Mouse (Mus musculus) heart, embryonic 11.5 days (tissue): Measurements from ENCODE around the gene Mtx2. TPM values are rescaled to one million over a fixed set of nuclear protein-coding genes. Genes with fewer than 3 reads are reported as not detected.

ENCODE experiments used
- ATAC-seq: fragments of 200-750 bp; cut with Nextera tagmentation; replicated peaks from 2 replicates; pipeline ENCODE4 v1.8.0; 2017; ENCODE audit warnings: moderate library complexity; ENCODE audit not compliant: insufficient number of reproducible peaks, low FRiP score, low TSS enrichment
- H3K27ac ChIP-seq: fragments of 300-500 bp; sonication (generic); 2 replicates; pipeline ENCODE4 v1.5.1; 2014; ENCODE audit warnings: mild to moderate bottlenecking, low read depth, low read length
- H3K27me3 ChIP-seq: fragments of 300-500 bp; sonication (generic); 2 replicates; pipeline ENCODE4 v1.6.1; 2014; ENCODE audit warnings: mild to moderate bottlenecking, low read length, mixed read lengths; ENCODE audit not compliant: control insufficient read depth, insufficient read depth
- H3K36me3 ChIP-seq: fragments of 300-500 bp; sonication (generic); 2 replicates; pipeline ENCODE4 v1.6.1; 2014; ENCODE audit warnings: mild to moderate bottlenecking, low read length, moderate library complexity, mixed read lengths; ENCODE audit not compliant: control insufficient read depth, insufficient read depth
- H3K4me1 ChIP-seq: fragments of 300-500 bp; sonication (generic); 2 replicates; pipeline ENCODE4 v1.6.1; 2014; ENCODE audit warnings: low read length; ENCODE audit not compliant: control insufficient read depth, insufficient read depth
- H3K4me2 ChIP-seq: fragments of 300-500 bp; sonication (generic); 2 replicates; pipeline ENCODE4 v1.6.1; 2014; ENCODE audit warnings: mild to moderate bottlenecking, moderate library complexity
- H3K4me3 ChIP-seq: fragments of 300-500 bp; sonication (generic); 2 replicates; pipeline ENCODE4 v1.5.1; 2014; ENCODE audit warnings: low read depth, low read length
- H3K9ac ChIP-seq: fragments of 300-500 bp; sonication (generic); 2 replicates; pipeline ENCODE4 v1.6.1; 2014; ENCODE audit warnings: mild to moderate bottlenecking, low read depth, low read length, moderate library complexity
- H3K9me3 ChIP-seq: fragments of 300-500 bp; sonication (generic); replicated peaks from 2 replicates; pipeline ENCODE4 v1.6.1; 2016; ENCODE audit warnings: low read length; ENCODE audit not compliant: control insufficient read depth
- WGBS: fragments of 180-500 bp; shearing (Covaris S2); extraction: QIAGEN DNeasy Blood & Tissue Kit; methylation state at CpG from one replicate; pipeline ENCODE4 v1.1.7; 2014; ENCODE audit not compliant: insufficient replicate concordance; 5-methylcytosine and 5-hydroxymethylcytosine counted together
- polyA plus RNA-seq: library from polyadenylated mRNA; unstranded; fragments of >200 nt; fragmentation: Nextera tagmentation; extraction: Ambion mirVana; gene quantifications from 2 replicates; pipeline ENCODE4 v1.2.1, GENCODE M21; 2014

Mtx2 gene
- polyA plus RNA-seq, 1 experiment from 2014 or later, result 164 TPM

- H3K36me3 ChIP-seq, result no peaks in the 10 kb centered on the region
- no peaks in the 10 kb centered on the region for H3K4me1 ChIP-seq
- H3K9ac ChIP-seq, result no peak overlapping the region
- no peaks in the 10 kb centered on the region for H3K9me3 ChIP-seq
- H3K27me3 ChIP-seq, result no peaks in the 10 kb centered on the region
- ATAC-seq, result no peak
- H3K27ac ChIP-seq, result no peak overlapping the region
- WGBS, result 74% methylated on average over 2 of the region's 2 CpGs
- no peak overlapping the region for H3K4me2 ChIP-seq
- no peak overlapping the region for H3K4me3 ChIP-seq
These were observed 21.9 kb downstream of the Mtx2 start for GRCm38 (mm10) chr2:74847516-74847915.

- H3K4me2 ChIP-seq, result no peak overlapping the region
- H3K9me3 ChIP-seq, result no peaks in the 10 kb centered on the region
- WGBS, result 62% methylated on average over 1 of the region's 1 CpGs
- ATAC-seq, result no peak
- H3K27me3 ChIP-seq, result no peaks in the 10 kb centered on the region
- no peaks in the 10 kb centered on the region for H3K4me1 ChIP-seq
- H3K36me3 ChIP-seq, result no peaks in the 10 kb centered on the region
- H3K9ac ChIP-seq, result no peak overlapping the region
- no peak overlapping the region for H3K27ac ChIP-seq
- no peak overlapping the region for H3K4me3 ChIP-seq
These were observed 24.4 kb downstream of the Mtx2 start for GRCm38 (mm10) chr2:74850036-74850435.

- WGBS, result 94% methylated on average over 1 of the region's 1 CpGs
- Histone ChIP-seq H3K9me3 (no peaks in the 10 kb centered on the region), H3K27me3 (no peaks in the 10 kb centered on the region), H3K27ac (no peak overlapping the region), H3K4me3 (no peak overlapping the region), H3K4me2 (no peak overlapping the region), H3K36me3 (peaks cover 3% of the 10 kb centered on the region; the same call in 1 of the 2 replicates), H3K4me1 (no peaks in the 10 kb centered on the region), H3K9ac (no peak overlapping the region)
- ATAC-seq, result no peak
These were observed 36.5 kb downstream of the Mtx2 start for GRCm38 (mm10) chr2:74862070-74862476.

GRCm38 (mm10) chr2:74865414-74865813 lies 39.8 kb downstream of the Mtx2 start:
- no peak overlapping the region for H3K4me3 ChIP-seq
- no peaks in the 10 kb centered on the region for H3K4me1 ChIP-seq
- H3K27ac ChIP-seq, result no peak overlapping the region
- no peaks in the 10 kb centered on the region for H3K27me3 ChIP-seq
- no peak for ATAC-seq
- H3K36me3 ChIP-seq, result peaks cover 3% of the 10 kb centered on the region; the same call in 1 of the 2 replicates
- no peak overlapping the region for H3K4me2 ChIP-seq
- H3K9ac ChIP-seq, result no peak overlapping the region
- no peaks in the 10 kb centered on the region for H3K9me3 ChIP-seq

- Histone ChIP-seq H3K27me3 (no peaks in the 10 kb centered on the region), H3K9me3 (no peaks in the 10 kb centered on the region), H3K36me3 (peaks cover 4% of the 10 kb centered on the region; the same call in 1 of the 2 replicates), H3K4me1 (peaks cover 5% of the 10 kb centered on the region; the same call in 1 of the 2 replicates), H3K9ac (no peak overlapping the region), H3K27ac (no peak overlapping the region), H3K4me3 (no peak overlapping the region), H3K4me2 (no peak overlapping the region)
- 83% methylated on average over 9 of the region's 9 CpGs for WGBS
- no peak for ATAC-seq
These were observed 48.4 kb downstream of the Mtx2 start for GRCm38 (mm10) chr2:74874043-74874442.

GRCm38 (mm10) chr2:74884357-74884756 lies 58.8 kb downstream of the Mtx2 start:
- Histone ChIP-seq H3K27ac (no peak overlapping the region), H3K4me1 (no peaks in the 10 kb centered on the region), H3K36me3 (no peaks in the 10 kb centered on the region), H3K27me3 (no peaks in the 10 kb centered on the region), H3K9me3 (no peaks in the 10 kb centered on the region), H3K4me2 (no peak overlapping the region), H3K9ac (no peak overlapping the region), H3K4me3 (no peak overlapping the region)
- WGBS, result 92% methylated on average over 9 of the region's 9 CpGs
- ATAC-seq, result no peak

- no peaks in the 10 kb centered on the region for H3K27me3 ChIP-seq
- H3K9ac ChIP-seq, result no peak overlapping the region
- no peaks in the 10 kb centered on the region for H3K4me1 ChIP-seq
- H3K4me3 ChIP-seq, result no peak overlapping the region
- no peaks in the 10 kb centered on the region for H3K9me3 ChIP-seq
- H3K36me3 ChIP-seq, result no peaks in the 10 kb centered on the region
- H3K4me2 ChIP-seq, result no peak overlapping the region
- 68% methylated on average over 5 of the region's 5 CpGs for WGBS
- ATAC-seq, result no peak
- no peak overlapping the region for H3K27ac ChIP-seq
These were observed 66.3 kb downstream of the Mtx2 start for GRCm38 (mm10) chr2:74891868-74892267.

GRCm38 (mm10) chr2:74892881-74893615 lies 67.4 kb downstream of the Mtx2 start:
- no peak overlapping the region for H3K4me3 ChIP-seq
- ATAC-seq, result no peak
- H3K4me1 ChIP-seq, result no peaks in the 10 kb centered on the region
- no peak overlapping the region for H3K4me2 ChIP-seq
- H3K36me3 ChIP-seq, result no peaks in the 10 kb centered on the region
- no peaks in the 10 kb centered on the region for H3K27me3 ChIP-seq
- WGBS, result 87% methylated on average over 7 of the region's 7 CpGs
- no peak overlapping the region for H3K27ac ChIP-seq
- H3K9ac ChIP-seq, result no peak overlapping the region
- no peaks in the 10 kb centered on the region for H3K9me3 ChIP-seq

GRCm38 (mm10) chr2:74894061-74894460 lies 68.5 kb downstream of the Mtx2 start:
- no peaks in the 10 kb centered on the region for H3K36me3 ChIP-seq
- ATAC-seq, result no peak
- no peak overlapping the region for H3K9ac ChIP-seq
- no peak overlapping the region for H3K4me3 ChIP-seq
- no peaks in the 10 kb centered on the region for H3K9me3 ChIP-seq
- no peaks in the 10 kb centered on the region for H3K27me3 ChIP-seq
- H3K4me1 ChIP-seq, result no peaks in the 10 kb centered on the region
- WGBS, result 76% methylated on average over 2 of the region's 2 CpGs
- H3K27ac ChIP-seq, result no peak overlapping the region
- no peak overlapping the region for H3K4me2 ChIP-seq
